Mouse (Mus musculus): ENCODE measurements at regions not wholly inside any gene's neighbourhood (a gene's known extent, or its start where the extent isn't known, plus 50 kb on each side); places are given as distances from the start of the nearest gene placed in this dataset.

GRCm38 (mm10) chrX:163669886-163670285 is 91.2 kb downstream of the Rnf138rt1 start:
- peak; percentile 40 for DNase-seq (ENCODE audit: low read depth, low spot score)
